Mouse (Mus musculus) frontal cortex, postnatal 36 days (tissue): ENCODE data around the gene Tiparp.

ENCODE experiments used
- DNase-seq, 2 experiments: peaks; one replicate each; pipeline ENCODE4 v3.0.0; 2022; ENCODE audit warnings: low spot score in 2 of 2

Gene Tiparp

DNA sequence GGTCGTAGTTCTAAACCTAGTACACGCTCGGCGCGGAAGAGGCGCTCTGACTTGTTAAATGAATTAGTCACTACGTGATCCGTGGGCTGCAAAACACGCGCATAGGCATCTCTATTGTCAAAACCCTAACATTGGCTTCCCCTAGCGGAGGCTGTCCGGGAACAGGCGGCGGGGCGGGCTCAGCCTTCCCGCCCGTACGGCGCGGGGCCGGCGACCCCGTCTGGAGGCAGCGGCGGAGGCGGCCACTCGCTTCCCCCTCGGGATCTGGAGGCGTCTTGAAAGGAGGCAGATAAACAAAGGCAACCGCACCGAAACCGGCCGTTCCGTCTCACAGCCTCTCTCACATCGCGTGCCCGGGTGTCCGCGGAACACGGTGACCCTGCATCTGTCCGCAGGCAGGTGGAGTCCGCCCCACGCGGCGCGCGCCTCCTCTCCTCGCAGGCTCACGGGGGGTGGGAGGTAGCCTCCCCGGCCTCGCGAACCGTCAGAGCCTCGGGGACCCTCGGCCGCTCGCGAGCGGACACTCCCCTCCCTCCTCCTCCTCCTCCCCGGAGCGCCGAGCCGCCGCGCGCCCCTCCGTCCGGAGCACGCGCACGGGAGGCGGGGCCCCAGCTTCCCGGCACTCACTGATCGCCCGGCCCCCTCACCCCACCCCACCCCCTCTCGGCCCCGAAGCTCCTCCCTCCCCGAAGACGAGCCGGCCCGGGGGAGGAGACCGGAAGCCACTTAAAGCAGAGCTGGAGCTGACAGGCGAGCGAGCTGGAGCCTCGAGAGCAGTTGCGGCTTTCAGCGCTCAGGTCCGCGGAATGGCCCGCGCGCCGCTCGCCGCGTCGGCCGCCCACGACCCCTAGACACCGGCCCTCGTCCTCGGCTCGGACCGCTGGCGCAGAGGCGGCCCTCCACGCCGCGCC is at the start of gene Tiparp:
TSS of gene Tiparp (plus strand) at position 720 of the 911 bp plus-strand sequence.
- DNase-seq = peak; percentile 82 to 87

DNA sequence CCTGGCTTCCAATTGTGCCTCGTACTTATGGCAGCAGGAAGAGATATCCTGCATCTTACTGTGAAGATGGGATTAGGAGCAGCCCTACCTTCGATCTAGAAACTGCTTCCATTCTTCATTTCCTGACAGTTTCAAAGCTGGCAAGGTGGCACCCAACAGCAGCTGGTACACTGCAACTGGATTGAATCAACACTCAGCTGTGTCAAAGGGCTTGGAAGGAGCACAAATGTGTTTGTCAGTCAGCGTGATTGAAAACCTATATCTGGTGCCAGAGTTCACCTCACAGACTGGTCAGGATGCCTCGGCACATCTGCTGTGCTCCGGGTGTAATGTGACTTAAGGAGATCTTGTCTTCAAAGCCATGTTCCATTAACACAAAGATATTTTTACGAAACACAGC is 47.5 kb upstream of the Tiparp start:
- no peak for DNase-seq

DNA sequence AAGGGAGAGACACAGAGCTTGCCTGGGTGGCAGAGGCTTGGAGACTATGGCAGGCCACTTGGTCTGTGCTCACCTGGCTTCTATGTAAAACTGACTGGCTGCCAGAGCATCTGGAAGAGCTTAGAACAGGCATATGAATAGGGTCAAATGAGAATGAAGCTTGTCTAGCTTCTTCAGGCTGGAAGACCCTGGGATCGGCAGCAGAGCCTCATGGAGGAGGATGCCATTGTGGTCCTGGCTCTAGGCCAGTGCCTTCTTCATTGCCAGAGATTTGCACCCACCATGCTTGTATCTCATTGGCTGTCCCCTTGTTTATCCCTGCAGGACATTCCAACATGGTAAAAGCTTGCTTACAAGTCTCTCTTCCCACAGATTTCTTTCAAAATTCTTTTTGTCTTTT is 45.9 kb upstream of the Tiparp start:
- DNase-seq = no peak

DNA sequence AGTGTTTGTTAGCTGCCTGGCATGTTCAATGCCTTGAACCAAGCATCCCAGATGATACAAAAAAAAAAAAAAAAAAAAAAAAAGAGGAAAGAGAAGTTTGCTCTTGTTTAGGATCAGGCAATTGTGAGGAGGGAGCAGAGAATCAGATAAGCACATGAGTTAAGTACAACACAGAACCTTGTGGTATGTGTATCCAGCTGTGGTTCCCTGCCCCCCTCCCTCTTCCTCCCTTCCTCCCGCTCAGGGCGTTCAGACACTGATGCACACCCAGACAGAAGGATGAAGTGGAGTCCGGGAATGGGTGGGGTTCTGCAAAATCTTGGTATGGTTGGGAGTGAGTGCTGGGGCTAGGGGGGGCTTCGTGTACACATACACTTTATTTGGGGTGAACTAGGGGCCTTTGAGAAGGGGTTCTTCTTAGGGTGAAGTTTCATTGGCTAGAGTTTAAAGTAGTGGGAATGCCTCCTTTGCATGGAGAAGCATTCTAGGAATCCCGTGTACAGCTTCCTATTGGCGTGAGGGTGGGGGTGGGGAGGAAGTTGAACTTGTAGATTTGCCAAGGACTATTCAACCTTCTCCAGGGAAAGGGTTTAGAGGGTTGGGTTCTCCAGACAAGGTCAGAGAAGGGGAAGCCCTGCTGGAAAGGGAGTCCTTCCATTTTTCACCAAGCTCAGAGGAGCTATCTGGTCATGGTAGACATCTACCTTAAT is 45.4 kb upstream of the Tiparp start:
- DNase-seq = no peak

- no peak for DNase-seq
Measured at GRCm38 (mm10) chr3:65484161-65484733, 44.0 kb upstream of the Tiparp start.

- no peak for DNase-seq
Measured at GRCm38 (mm10) chr3:65487419-65488088, 40.7 kb upstream of the Tiparp start.

DNA sequence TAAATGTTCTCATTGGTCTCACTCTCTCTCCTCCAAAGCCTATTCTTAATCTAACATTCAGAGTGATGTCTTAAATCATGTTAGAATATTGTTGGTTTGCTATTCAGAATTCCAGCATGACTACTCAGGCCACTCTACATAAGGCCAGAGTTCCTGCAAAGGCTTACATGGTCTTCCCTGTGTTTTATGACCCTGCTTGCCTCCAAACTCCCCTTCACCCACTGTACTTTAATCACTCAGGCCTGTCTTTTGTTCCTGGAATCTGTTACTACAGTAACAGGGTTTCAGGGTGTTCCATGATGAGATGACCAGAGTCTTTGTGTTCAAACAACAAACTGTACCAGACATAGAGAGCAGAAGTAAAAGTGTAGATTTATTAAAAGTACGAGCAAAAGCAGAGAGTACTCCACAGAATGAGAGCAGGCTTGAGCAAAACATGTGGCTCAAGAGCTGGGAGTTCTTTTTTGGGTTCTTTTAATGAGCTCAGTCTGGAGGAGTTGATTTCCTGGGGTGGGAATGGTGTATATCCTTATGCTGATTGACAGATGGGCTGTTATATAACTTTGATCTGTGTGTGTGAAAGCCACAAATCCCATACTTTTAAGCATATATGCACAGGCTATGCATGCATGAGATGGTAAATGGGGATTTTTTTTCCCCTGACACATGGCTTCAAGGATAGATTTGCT is 39.5 kb upstream of the Tiparp start:
- DNase-seq = peak in 1 of 2 experiments; percentile 10

- no peak for DNase-seq
Measured at GRCm38 (mm10) chr3:65489601-65490000, 38.6 kb upstream of the Tiparp start.

GRCm38 (mm10) chr3:65494291-65494763 is 33.9 kb upstream of the Tiparp start:
- peak in 1 of 2 experiments; percentile 24 for DNase-seq

DNA sequence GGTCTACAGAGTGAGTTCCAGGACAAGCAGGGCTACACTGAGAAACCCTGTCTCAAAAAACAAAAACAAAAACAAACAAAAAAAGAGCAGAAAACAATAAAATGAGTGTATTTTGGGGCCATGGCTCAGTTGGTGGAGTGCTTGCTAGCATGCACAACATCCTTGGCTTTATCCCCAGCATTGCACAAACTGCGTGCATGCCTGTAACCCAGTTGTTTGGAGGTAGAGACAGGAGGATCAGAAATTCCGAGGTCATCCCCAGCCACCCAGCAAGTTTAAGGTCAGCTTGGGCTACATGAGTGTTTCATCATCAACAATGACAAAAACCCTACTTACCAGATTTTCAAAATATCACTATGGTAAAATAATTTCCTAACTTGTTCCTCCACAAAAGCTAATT is 20.4 kb upstream of the Tiparp start:
- no peak for DNase-seq

DNA sequence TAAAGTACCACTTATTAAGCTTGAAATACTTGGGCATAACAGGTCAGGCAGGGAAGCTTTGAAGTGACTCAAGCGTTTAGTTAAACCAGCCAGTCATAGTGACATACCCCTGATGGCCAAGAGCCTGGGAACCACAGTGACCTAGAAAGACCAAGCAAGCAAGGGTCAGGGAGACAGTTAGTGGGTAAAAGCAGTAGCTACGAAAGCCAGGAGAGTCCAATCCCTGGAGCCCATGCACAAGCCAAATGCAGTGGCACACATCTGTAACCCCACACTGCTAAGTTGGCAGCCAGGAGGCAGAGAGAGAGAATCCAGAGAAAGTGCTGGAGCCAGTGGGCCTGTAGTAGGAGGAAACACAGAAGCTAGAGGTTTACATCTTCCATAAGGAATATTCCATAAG is 17.6 kb upstream of the Tiparp start:
- no peak for DNase-seq

GRCm38 (mm10) chr3:65515751-65516150 is 12.5 kb upstream of the Tiparp start:
- no peak for DNase-seq

DNA sequence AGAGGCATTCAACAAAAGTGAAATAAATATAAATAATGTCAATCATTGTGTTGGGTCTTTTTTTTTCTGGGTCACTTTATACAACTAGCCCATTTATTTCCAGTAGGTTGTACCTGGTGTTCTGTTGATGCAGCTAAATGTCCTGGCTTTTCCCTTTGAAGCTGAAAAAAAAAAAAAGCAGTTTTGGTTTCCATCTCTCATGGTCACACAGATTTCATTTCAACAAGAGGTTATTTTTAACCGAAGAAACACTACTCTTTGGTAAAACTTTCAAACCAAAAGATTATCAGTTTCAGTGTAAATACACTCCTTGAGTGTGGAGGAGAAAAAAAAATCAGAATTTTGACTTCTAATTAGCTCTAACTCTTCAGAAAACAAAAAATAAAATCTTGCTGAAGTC is 11.7 kb upstream of the Tiparp start:
- DNase-seq = no peak

DNA sequence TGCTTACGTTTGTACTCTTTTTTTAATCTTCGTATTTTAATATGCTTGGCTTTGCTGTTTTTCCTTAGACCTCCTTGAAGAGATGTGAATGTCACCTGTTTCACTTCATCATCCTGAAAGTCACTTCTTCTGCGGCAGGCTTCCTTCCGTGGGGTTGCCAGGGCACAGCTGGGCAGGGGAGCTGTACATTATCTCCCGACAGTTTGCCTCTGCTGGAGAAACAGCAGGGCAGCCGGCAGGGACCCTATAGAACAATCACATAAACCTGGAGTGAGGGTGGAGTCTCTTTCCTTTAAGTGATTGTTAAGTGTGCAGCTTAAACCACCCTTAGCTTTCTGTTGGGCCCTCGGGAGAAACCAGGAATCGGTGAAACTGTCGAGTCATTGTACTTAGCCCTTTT is 11.1 kb upstream of the Tiparp start:
- DNase-seq = no peak

- no peak for DNase-seq
Measured at GRCm38 (mm10) chr3:65517747-65518527, 10.3 kb upstream of the Tiparp start.

DNA sequence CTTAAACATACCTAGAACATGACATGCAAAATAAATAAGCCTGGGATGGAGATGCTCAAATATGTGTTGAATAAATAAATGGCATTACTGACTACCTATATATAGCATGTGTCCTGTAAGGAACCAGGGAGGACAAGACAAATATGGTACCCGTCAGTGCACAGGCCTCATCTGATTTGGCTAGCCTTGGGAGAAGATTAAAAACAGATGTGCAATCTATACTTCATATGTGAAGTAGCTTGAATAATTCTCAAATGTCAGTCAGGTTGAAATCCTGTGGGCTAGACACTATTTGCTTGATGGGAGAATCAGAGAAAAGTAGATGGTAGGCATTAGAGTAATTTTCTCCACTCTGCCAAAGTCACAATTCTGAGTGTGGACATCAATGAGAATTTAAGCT is 6.8 kb upstream of the Tiparp start:
- no peak for DNase-seq

DNA sequence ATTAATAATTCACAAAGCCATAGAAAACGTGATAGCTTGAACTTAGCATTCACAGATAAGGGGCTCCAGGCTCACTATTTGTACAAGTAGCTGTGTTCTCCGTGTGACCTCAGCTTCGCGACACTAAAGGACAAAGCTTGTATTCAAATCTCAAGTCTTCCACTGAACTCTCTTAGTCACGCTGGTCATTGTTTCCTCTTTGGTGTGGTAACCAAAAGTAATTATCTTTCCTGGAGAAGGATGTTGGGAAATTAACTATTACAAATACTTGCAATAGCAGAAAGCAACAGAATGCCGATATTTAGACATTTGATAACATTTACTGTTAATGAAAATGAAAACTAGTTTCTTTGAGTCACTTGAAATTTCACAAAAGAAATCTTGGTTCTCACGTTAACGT is 4.8 kb upstream of the Tiparp start:
- no peak for DNase-seq

DNA sequence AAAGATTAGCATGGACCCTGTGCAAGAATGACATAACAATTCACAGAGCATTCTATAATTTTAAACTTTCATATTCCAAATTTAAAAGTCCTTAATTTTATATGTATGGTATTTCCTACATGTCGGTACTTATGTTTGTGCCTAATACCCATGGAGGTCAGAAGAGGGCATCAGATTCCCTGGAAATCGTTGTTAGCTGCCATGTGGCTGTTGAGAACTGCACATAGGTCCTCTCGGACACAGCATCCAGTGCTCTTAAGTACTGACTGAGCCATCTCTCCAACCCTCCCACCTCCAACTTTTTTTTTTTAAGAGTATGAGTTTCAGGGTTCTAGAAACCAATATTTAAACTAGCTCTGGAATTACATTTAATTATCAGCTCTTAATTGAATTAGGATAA is 2.5 kb upstream of the Tiparp start:
- DNase-seq = no peak

DNA sequence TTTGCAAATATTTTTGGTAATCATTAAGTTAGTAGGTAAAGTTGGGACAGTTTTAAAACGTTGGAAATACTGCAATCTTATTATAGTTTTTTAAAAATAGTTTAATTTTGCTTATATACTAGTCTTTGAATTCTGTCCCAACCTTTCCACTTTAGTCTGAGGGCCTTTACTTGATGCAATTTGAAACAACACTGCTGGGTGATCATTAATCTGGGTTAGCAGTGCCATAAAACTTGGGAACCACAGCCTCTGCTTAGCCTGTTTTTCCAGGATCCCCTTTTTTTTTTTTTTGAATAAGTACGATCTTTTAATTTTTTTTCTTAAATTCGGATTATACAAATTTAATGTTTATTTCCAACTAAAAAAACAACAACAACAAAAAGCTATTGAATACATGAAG is 1.0 kb upstream of the Tiparp start:
- no peak for DNase-seq

GRCm38 (mm10) chr3:65528614-65529470 is 632 bp downstream of the Tiparp start:
- peak; percentile 59 to 65 for DNase-seq
